In genomic region chr11:97542171-97543150, GRCm38 (mm10) we compare ENCODE assay signal across 22 mouse cellular contexts. TPM values are rescaled to one million over a fixed set of nuclear protein-coding genes. Genes with fewer than 3 reads are reported as not detected.
A peak's percentile ranks its signal among the peaks of the same experiment; 100 is the strongest.
DNase-seq lines count a peak whose midpoint lies in the region; ATAC-seq and TF ChIP-seq lines count a peak whose summit lies in the region.
"Had no signal": no experiment of that assay in that cellular context is flagged by ENCODE, and none has a peak within 500 bp of the region (broad histone marks: within the 10 kb centered on the region; RNA-seq: fewer than 3 reads in every experiment).

No protein-coding gene starts in this region.

- peaks cover 3% of the 10 kb centered on the region; the same call in 1 of the 2 replicates for H3K27me3 ChIP-seq in hindbrain, postnatal 0 days (ENCODE audit: insufficient read depth, low read length)
- H3K27me3 ChIP-seq in hindbrain, embryonic 13.5 days: peaks cover 67% of the 10 kb centered on the region
- H3K27me3 ChIP-seq in midbrain, embryonic 12.5 days: peaks cover 76% of the 10 kb centered on the region
- peaks cover 6% of the 10 kb centered on the region for H3K27me3 ChIP-seq in midbrain, embryonic 14.5 days (ENCODE audit: control insufficient read depth, insufficient read depth, low read length)

- no peaks in the 10 kb centered on the region for H3K36me3 ChIP-seq in hindbrain, postnatal 0 days (ENCODE audit: insufficient read depth, low read length)
- peaks cover 13% of the 10 kb centered on the region for H3K36me3 ChIP-seq in hindbrain, embryonic 13.5 days
- no peaks in the 10 kb centered on the region for H3K36me3 ChIP-seq in midbrain, embryonic 12.5 days
- 0 out of 2 replicates have a peak, but pooled peaks cover 9% of the 10 kb centered on the region for H3K36me3 ChIP-seq in midbrain, embryonic 14.5 days (ENCODE audit: control insufficient read depth, insufficient read depth, low read length)
- H3K36me3 ChIP-seq: embryonic facial prominence, embryonic 13.5 days; heart, embryonic 12.5 days had no signal

- TF ChIP-seq CTCF in hindbrain, postnatal 0 days (IDR thresholded peaks at IDR 0.05; ENCODE audit: low read depth): no peak
- no peak for TF ChIP-seq CTCF in cortical plate, adult 2 months (IDR thresholded peaks at IDR 0.05; ENCODE audit: extremely low read depth, insufficient read depth, low read length)

- no peak overlapping the region for H3K9ac ChIP-seq in hindbrain, postnatal 0 days (replicated peaks; ENCODE audit: low read length)
- H3K9ac ChIP-seq in hindbrain, embryonic 13.5 days: no peak overlapping the region
- H3K9ac ChIP-seq in midbrain, embryonic 12.5 days (replicated peaks): 0 out of 2 replicates have a peak overlapping the region, but pooled peaks have one; percentile 34
- H3K9ac ChIP-seq in midbrain, embryonic 14.5 days (replicated peaks; ENCODE audit: low read length): no peak overlapping the region
- H3K9ac ChIP-seq: embryonic facial prominence, embryonic 13.5 days; heart, embryonic 12.5 days had no signal

- no peaks in the 10 kb centered on the region for H3K9me3 ChIP-seq in hindbrain, postnatal 0 days (ENCODE audit: low read length)
- H3K9me3 ChIP-seq in hindbrain, embryonic 13.5 days: no peaks in the 10 kb centered on the region
- no peaks in the 10 kb centered on the region for H3K9me3 ChIP-seq in midbrain, embryonic 12.5 days
- no peaks in the 10 kb centered on the region for H3K9me3 ChIP-seq in midbrain, embryonic 14.5 days (ENCODE audit: control insufficient read depth, low read length)
- H3K9me3 ChIP-seq: embryonic facial prominence, embryonic 13.5 days; heart, embryonic 12.5 days had no signal

- H3K27ac ChIP-seq in hindbrain, postnatal 0 days: peak overlapping the region; percentile 34; the same call in 1 of the 2 replicates
- no peak overlapping the region for H3K27ac ChIP-seq in hindbrain, embryonic 13.5 days
- H3K27ac ChIP-seq in midbrain, embryonic 12.5 days (replicated peaks): no peak overlapping the region
- H3K27ac ChIP-seq in midbrain, embryonic 14.5 days (replicated peaks; ENCODE audit: low read depth, low read length): no peak overlapping the region
- peak overlapping the region; percentile 78 for H3K27ac ChIP-seq in cortical plate, adult 2 months (ENCODE audit: insufficient read depth, low read length)
- H3K27ac ChIP-seq: embryonic facial prominence, embryonic 13.5 days; gastrocnemius, adult 2 months; kidney, postnatal 0 days had no signal

- H3K4me1 ChIP-seq in hindbrain, postnatal 0 days (ENCODE audit: insufficient read depth, low read length): peaks cover 33% of the 10 kb centered on the region
- H3K4me1 ChIP-seq in hindbrain, embryonic 13.5 days (replicated peaks): peaks cover 73% of the 10 kb centered on the region
- peaks cover 56% of the 10 kb centered on the region for H3K4me1 ChIP-seq in midbrain, embryonic 12.5 days
- peaks cover 24% of the 10 kb centered on the region for H3K4me1 ChIP-seq in midbrain, embryonic 14.5 days (ENCODE audit: control insufficient read depth, insufficient read depth, low read length)
- peaks cover 17% of the 10 kb centered on the region for H3K4me1 ChIP-seq in cortical plate, adult 2 months (ENCODE audit: control insufficient read depth, insufficient read depth, low read length)

- no peak for TF ChIP-seq POLR2A in cortical plate, adult 2 months (IDR thresholded peaks at IDR 0.05; ENCODE audit: extremely low read depth, insufficient read depth, low read length)

- no peak overlapping the region for H3K4me2 ChIP-seq in hindbrain, postnatal 0 days (ENCODE audit: low read depth, low read length)
- no peak overlapping the region for H3K4me2 ChIP-seq in hindbrain, embryonic 13.5 days
- H3K4me2 ChIP-seq in midbrain, embryonic 12.5 days (replicated peaks): no peak overlapping the region
- H3K4me2 ChIP-seq in midbrain, embryonic 14.5 days (ENCODE audit: low read length): no peak overlapping the region
- H3K4me2 ChIP-seq: embryonic facial prominence, embryonic 13.5 days; heart, embryonic 12.5 days; liver, embryonic 11.5 days had no signal

- 70% methylated on average over 22 of the region's 22 CpGs for WGBS in hindbrain, postnatal 0 days
- 77% methylated on average over 22 of the region's 22 CpGs for WGBS in hindbrain, embryonic 13.5 days
- 81% methylated on average over 22 of the region's 22 CpGs for WGBS in midbrain, embryonic 12.5 days
- WGBS in midbrain, embryonic 14.5 days: 80% methylated on average over 22 of the region's 22 CpGs

- ATAC-seq in hindbrain, postnatal 0 days: no peak
- no peak for ATAC-seq in hindbrain, embryonic 13.5 days (ENCODE audit: low FRiP score)
- no peak for ATAC-seq in midbrain, embryonic 12.5 days (ENCODE audit: low FRiP score, low read depth)
- ATAC-seq in midbrain, embryonic 14.5 days (ENCODE audit: low FRiP score, low TSS enrichment): no peak

- DNase-seq in cerebellum, adult 9-11 months: peak; percentile 75
- DNase-seq in cerebellum, postnatal 4 days (ENCODE audit: low spot score in 2 of 2): no peak
- DNase-seq in hindbrain, postnatal 0 days (ENCODE audit: low spot score): no peak
- no peak for DNase-seq in midbrain, embryonic 14.5 days
- DNase-seq in ovary, postnatal 10 days (ENCODE audit: low spot score): no peak
- DNase-seq: lung, adult 18-20 months; lung, postnatal 14 days; right cerebral cortex, postnatal 14 days; spleen, adult 18-20 months; thymus, postnatal 25 days had no signal

- no peak overlapping the region for H3K4me3 ChIP-seq in hindbrain, postnatal 0 days (ENCODE audit: low read length)
- no peak overlapping the region for H3K4me3 ChIP-seq in hindbrain, embryonic 13.5 days
- H3K4me3 ChIP-seq in midbrain, embryonic 12.5 days: no peak overlapping the region
- no peak overlapping the region for H3K4me3 ChIP-seq in midbrain, embryonic 14.5 days (replicated peaks; ENCODE audit: low read depth, low read length)
- H3K4me3 ChIP-seq in cortical plate, adult 2 months (ENCODE audit: insufficient read depth, low read length): no peak overlapping the region
- H3K4me3 ChIP-seq: embryonic facial prominence, embryonic 13.5 days; gastrocnemius, adult 2 months; heart, embryonic 12.5 days had no signal

RNA-seq across cellular contexts. Expression of gene Srcin1, which starts 33.5 kb away (rescaled TPM):
- 104 and 141 TPM in 2 replicates for total RNA-seq in hindbrain, postnatal 0 days (2014; rRNA removed)
- 14.3 and 14.7 TPM in 2 replicates for polyA plus RNA-seq in hindbrain, postnatal 0 days (2015; fragmentation: Nextera tagmentation; extraction: Ambion mirVana)
- 6.0 and 7.0 TPM in 2 replicates for polyA plus RNA-seq in hindbrain, embryonic 13.5 days (2015; fragmentation: Nextera tagmentation; extraction: Ambion mirVana)
- 6.5 and 7.3 TPM in 2 replicates for polyA plus RNA-seq in midbrain, embryonic 12.5 days (2016; fragmentation: Nextera tagmentation; extraction: Ambion mirVana)
- polyA plus RNA-seq in midbrain, embryonic 14.5 days (2014; fragmentation: Nextera tagmentation; extraction: Ambion mirVana): 9.6 and 15.1 TPM in 2 replicates
- polyA plus RNA-seq in cortical plate, adult 2 months (2012; rRNA removed): 141 and 146 TPM in 2 replicates
- total RNA-seq: megakaryocyte, adult 5-6 weeks had no signal
- polyA plus RNA-seq: heart, embryonic 12.5 days had no signal

RNA-seq across cellular contexts. Expression of gene 4933428G20Rik, which starts 42.3 kb away (rescaled TPM):
- total RNA-seq in hindbrain, postnatal 0 days (2014; rRNA removed): 0.43 TPM in 1 of 2 replicates, not detected in the other
- 0.48 and 1.1 TPM in 2 replicates for polyA plus RNA-seq in hindbrain, postnatal 0 days (2015; fragmentation: Nextera tagmentation; extraction: Ambion mirVana)
- 0.96 and 1.2 TPM in 2 replicates for polyA plus RNA-seq in hindbrain, embryonic 13.5 days (2015; fragmentation: Nextera tagmentation; extraction: Ambion mirVana)
- polyA plus RNA-seq in midbrain, embryonic 12.5 days (2016; fragmentation: Nextera tagmentation; extraction: Ambion mirVana): 0.77 and 0.84 TPM in 2 replicates
- polyA plus RNA-seq in midbrain, embryonic 14.5 days (2014; fragmentation: Nextera tagmentation; extraction: Ambion mirVana): 0.51 TPM in 1 of 2 replicates, not detected in the other
- polyA plus RNA-seq in cortical plate, adult 2 months (2012; rRNA removed): 0.06 TPM in 1 of 2 replicates, not detected in the other
- total RNA-seq: gastrocnemius, adult 2 months; heart, postnatal 14 days; left cerebral cortex, adult 18-20 months; megakaryocyte, adult 5-6 weeks had no signal
- polyA plus RNA-seq: limb, embryonic 11.5 days had no signal

Comparison
In these comparisons a context has a peak if more than half of its experiments do, and no peak if none do; other contexts are left out.
1. H3K27ac ChIP-seq: peak in hindbrain, postnatal 0 days (single experiment) and cortical plate, adult 2 months (single experiment); none in hindbrain, embryonic 13.5 days (single experiment), midbrain, embryonic 12.5 days (single experiment) and midbrain, embryonic 14.5 days (single experiment).